Mouse (Mus musculus): ENCODE results near the gene Atg4d.

DNA sequence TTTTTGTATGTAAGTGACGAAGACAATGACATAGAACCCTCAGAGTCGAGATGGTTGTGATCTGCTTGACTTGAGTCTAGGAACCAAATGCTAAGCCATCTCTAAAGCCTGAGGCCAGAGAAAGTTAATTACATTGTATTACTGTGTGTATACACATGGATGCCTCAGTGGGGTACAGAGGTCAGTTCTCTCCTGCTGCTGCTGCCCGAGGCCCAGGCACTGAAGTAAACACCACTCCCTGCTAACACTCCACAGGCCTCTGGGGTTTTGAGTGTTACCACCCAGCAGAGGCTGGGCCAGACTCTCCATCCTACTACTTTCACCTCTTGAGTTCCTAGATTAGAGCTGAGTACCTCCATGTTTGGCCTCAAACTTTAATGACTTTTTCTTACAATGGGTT is 18.9 kb downstream of the Atg4d start:
- TF ChIP-seq POLR2A (IDR thresholded peaks at IDR 0.05; ENCODE audit: insufficient read length, low read depth) = no peak
- TF ChIP-seq USF1 (IDR thresholded peaks at IDR 0.05; ENCODE audit: low read depth) = no peak
- TF ChIP-seq MAX (IDR thresholded peaks at IDR 0.05; ENCODE audit: low read depth) = no peak
- TF ChIP-seq MYOG (IDR thresholded peaks at IDR 0.05; ENCODE audit: control insufficient read depth in 1 of 3, insufficient read depth in 1 of 3, insufficient read length in 2 of 3, low read depth in 2 of 3) = no peak
- TF ChIP-seq E2F4 (IDR thresholded peaks at IDR 0.05; ENCODE audit: insufficient read depth) = no peak
- no peak for TF ChIP-seq MYOD1 (IDR thresholded peaks at IDR 0.05; ENCODE audit: control insufficient read depth in 1 of 3, insufficient read length in 2 of 3, low read depth in 2 of 3)
- no peak for TF ChIP-seq POLR2AphosphoS2 (IDR thresholded peaks at IDR 0.05; ENCODE audit: insufficient read length, low read depth)
- no peak for TF ChIP-seq TCF12 (IDR thresholded peaks at IDR 0.05; ENCODE audit: insufficient read depth, poor library complexity, severe bottlenecking)

All from myocyte (in vitro differentiated cells).